Mouse (Mus musculus): ENCODE data around the gene Bbs9.

Bbs9 gene

DNA sequence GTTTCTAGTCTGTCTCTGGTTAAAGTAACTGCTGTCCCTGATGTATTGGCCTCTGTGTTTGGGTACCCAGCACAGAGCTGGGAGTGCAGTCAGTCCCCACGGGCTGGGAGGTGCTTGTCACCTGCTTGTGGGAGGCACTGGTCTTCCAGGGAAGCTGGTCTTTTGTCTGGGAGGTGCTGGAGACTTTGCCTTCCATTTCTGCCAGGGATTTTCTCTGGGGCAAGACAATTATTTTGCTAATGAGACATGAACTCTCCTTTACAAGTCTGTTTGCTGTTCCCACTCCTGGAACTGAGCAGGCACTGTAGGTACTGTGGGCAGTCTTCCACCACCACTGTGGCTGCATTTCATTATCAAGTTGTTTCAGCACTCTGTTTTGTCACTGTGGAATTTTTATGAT lies 223.0 kb downstream of the Bbs9 start:
- no peak for DNase-seq

- DNase-seq = no peak
Observed at GRCm38 (mm10) chr9:22702065-22702611, 226.6 kb downstream of the Bbs9 start.

DNA sequence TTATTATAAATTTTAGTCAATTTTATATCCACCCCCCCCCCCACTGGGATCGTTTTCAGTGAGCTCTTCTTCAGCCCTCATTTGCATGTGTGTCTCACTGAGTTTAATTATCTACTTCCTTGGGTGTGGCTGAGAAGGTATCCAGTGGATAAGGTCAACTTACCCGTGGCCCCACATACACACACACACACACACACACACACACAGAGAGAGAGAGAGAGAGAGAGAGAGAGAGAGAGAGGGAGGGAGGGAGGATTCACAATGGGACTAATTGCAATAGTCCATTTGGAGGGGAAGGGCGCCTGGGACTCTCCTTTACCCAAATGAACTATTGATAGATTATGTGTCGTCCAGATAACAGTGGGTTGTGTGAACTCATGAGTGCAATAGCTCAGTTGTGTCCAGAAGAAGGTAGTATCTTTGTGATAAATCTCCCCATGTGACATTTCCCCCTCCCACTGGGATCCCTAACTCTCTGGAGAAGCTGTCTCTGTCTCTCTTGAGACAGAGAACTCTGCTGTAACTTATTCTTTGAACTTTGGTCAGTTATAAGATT lies 227.4 kb downstream of the Bbs9 start:
- DNase-seq = no peak

- DNase-seq = no peak
Observed at GRCm38 (mm10) chr9:22703541-22703940, 228.0 kb downstream of the Bbs9 start.

DNA sequence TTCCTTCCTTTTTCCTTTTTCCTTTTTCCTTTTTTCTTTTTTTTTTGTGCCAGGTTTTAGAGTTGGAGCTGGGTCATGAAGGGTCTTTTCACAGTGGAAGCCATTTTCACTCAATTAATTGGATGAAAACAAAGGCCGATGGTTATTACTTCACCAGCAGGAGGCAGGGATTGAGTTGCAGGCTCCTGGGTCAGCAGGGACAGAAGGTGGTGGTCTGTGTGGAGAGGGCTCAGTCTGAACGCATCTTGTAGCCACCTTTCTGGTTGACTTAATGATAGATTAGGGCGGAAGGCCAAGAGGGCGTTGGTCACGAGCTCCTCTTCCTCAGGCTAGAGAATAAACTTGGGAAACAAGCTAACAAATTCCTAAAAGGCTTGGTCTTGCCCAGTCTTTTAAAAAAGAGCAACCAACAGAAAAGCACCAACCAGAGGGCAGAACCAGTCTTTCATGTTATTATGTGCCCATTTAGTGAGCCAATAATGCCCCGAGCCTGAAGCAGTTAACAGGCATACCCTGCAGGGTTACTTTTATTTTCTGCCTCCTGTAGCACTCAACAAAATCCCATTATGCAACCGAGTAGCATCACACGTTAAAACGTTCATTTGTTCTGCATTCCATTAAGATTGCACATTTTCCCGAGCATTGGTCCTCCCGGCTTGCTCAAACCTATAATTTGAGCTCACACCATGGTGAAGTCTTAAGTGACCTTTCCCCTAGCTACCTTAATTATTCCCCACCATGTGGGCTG lies 231.8 kb downstream of the Bbs9 start:
- no peak for DNase-seq

GRCm38 (mm10) chr9:22708970-22709726 lies 233.6 kb downstream of the Bbs9 start:
- peak; percentile 48 for DNase-seq

GRCm38 (mm10) chr9:22710032-22710431 lies 234.5 kb downstream of the Bbs9 start:
- DNase-seq = no peak

DNA sequence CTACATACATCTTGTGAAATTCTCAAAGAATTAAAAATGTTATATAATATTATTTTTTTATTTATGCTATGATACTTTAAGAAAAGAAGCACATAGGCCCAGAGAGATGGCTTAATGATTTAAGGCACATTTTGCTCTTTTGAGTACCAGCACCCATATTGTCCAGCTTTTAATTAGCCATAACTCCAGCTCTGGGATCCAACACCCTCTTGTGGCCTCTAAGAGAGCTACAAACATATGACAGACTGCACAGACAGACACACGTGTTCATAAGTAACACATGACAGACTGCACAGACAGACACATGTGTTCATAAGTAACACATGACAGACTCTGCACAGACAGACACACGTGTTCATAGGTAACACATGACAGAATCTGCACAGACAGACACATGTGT lies 235.8 kb downstream of the Bbs9 start:
- no peak for DNase-seq

DNA sequence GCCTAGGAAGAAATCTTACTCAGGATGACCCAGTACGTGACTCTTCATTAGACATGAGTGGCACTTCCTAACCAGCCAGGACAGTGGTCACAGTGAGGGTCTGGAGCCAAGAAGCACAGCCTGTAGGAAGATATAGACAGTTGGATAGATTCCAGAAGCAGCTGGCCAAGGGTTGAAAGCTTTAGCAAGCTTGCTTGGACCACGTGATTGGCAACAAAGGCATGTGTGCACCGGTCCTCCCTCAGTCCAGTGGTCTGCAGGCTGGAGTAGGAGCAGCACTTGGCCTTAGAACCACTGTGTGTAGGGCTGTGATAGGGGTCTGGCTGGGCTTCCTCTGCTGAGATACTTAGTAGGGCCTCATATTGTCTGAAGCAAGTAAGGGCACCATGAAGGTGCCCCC lies 237.2 kb downstream of the Bbs9 start:
- DNase-seq = no peak

DNA sequence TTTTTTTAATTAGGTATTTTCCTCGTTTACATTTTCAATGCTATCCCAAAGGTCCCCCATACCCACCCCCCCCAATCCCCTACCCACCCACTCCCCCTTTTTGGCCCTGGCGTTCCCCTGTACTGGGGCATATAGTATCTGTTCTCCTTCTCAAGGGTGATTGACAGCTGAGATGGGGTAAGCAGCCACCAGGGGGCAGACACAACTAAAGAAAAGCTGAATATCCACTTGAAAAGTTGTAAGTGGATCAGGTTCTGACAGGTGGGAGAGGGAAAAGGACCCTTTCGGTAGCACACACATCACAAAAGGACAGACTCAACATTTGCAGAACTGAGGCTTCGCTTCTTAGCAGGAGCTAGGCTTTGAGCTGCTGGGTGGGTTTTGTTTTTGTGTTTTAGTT lies 237.8 kb downstream of the Bbs9 start:
- DNase-seq = peak; percentile 51

GRCm38 (mm10) chr9:22717583-22717982 lies 242.1 kb downstream of the Bbs9 start:
- DNase-seq = no peak

GRCm38 (mm10) chr9:22718174-22718823 lies 242.8 kb downstream of the Bbs9 start:
- DNase-seq = no peak

DNA sequence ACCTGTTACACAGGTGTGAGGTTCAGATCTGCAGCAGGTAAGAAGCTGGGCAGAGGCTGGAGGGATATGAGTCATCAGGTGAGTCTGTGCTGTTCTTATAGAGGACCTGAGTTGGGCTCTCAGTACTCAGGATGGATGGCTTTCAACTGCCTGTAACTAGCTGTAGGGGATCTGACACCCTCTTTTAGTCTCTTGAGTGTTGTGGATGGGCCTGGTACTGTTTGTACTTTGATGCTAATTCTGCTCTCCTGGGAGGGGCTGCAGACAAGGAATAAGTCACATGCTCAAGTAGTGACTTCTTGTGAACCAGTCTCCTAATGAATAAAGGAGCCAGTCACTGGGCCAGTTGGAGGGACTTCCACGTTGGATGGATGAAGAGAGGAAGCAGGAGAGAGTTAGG lies 257.1 kb downstream of the Bbs9 start:
- no peak for DNase-seq

- DNase-seq = no peak
Observed at GRCm38 (mm10) chr9:22734954-22735353, 259.4 kb downstream of the Bbs9 start.

- DNase-seq = peak; percentile 34
Observed at GRCm38 (mm10) chr9:22735385-22735784, 259.9 kb downstream of the Bbs9 start.

DNA sequence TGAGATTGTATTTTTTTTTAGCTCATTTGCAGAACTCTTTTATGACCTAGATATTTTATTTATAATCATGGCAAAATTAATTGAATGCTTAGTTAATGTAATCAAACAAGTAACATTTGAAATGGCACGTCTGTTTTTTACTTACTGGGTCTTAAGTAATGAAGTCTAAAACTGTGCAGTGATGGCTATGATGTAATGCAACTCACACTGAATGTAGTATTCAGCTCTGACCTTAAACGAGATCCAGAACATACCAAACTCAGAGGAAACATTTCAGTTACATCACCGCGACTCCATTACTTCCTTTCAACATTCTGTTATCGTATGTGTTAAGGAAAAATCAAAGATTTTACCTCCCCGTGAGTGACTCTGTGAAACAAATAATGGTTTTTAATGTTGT lies 262.4 kb downstream of the Bbs9 start:
- DNase-seq = no peak

DNA sequence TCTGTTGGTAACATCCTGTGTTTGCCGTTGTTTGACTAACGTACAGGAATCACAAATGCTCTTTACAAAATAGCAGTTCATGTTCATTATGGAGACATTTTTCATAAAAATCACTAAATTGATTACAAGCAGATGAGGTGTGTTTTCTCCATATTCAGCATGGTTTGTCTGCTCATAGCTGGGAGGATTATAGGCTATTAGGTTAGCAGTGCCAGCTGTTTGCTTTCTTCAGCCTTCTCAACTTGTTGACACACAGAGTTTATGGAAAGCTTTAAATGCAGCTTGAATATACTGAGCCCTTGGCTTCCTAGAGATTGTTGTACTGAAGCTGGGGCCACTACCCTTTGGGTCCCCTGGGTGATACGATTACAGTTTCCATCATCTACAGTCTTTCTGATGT lies 263.3 kb downstream of the Bbs9 start:
- no peak for DNase-seq

- DNase-seq = no peak
Observed at GRCm38 (mm10) chr9:22741967-22742366, 266.5 kb downstream of the Bbs9 start.

DNA sequence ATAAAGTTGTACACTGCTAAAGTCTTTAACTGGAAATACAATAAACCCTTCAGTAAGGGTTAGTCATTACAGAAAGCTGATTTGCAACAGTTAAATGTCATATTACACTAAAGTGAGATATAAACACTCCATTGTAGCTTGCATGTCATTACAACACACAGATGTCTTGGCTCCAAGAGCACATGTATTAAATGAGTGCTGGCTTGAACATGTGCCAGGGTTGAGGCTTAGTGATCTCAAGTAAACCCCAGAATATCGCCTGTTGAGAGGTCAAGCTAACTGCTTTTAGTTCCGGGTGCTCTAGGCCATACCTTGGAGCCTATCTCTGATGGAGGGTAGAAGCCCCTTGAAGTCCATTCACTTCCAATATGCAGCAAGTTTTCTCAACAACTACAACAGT lies 273.1 kb downstream of the Bbs9 start:
- DNase-seq = no peak

GRCm38 (mm10) chr9:22750779-22751545 lies 275.4 kb downstream of the Bbs9 start:
- DNase-seq = no peak

DNA sequence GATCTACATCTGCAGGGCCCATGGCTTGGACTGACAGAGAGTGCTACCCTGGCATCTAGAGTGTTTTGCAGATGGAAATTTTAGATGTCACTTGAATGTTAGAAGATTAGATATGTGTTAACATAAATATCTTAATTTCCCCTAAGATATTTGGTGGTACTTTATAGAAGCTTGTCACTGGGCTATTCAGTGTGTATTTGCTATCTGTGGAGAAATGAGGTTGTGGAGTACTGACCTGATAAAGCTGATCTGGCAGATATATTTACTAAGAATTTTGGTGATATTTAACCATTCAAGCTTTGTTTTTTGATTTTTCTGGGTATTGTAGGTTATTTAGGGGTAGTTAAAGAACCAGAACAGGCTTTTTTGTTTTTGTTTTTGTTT lies 276.0 kb downstream of the Bbs9 start:
- DNase-seq = no peak

GRCm38 (mm10) chr9:22754081-22754672 lies 278.7 kb downstream of the Bbs9 start:
- DNase-seq = no peak

Measured in layer of hippocampus, adult 9-11 months (tissue).